Mouse (Mus musculus) liver, adult (tissue): Measurements from ENCODE around the gene Hcar2.

Experiments
- GATA4 ChIP-seq: IDR thresholded peaks from 2 replicates; pipeline ENCODE4 v1.6.1; 2014; ENCODE audit warnings: mild to moderate bottlenecking, low read length; ENCODE audit not compliant: insufficient replicate concordance

Gene Hcar2

GRCm38 (mm10) chr5:123834836-123835235, 30.5 kb downstream of the Hcar2 start:
- TF ChIP-seq GATA4 = no peak; the same call in 1 of the 2 replicates

GRCm38 (mm10) chr5:123832309-123832708, 33.0 kb downstream of the Hcar2 start:
- TF ChIP-seq GATA4 = no peak

- TF ChIP-seq GATA4 = no peak
Observed at GRCm38 (mm10) chr5:123827659-123828091, 37.6 kb downstream of the Hcar2 start.

- no peak for TF ChIP-seq GATA4
Observed at GRCm38 (mm10) chr5:123822706-123823105, 42.6 kb downstream of the Hcar2 start.

GRCm38 (mm10) chr5:123821264-123821571, 44.1 kb downstream of the Hcar2 start:
- TF ChIP-seq GATA4 = no peak

GRCm38 (mm10) chr5:123820501-123821263, 44.6 kb downstream of the Hcar2 start:
- no peak for TF ChIP-seq GATA4

GRCm38 (mm10) chr5:123818941-123819577, 46.2 kb downstream of the Hcar2 start:
- no peak for TF ChIP-seq GATA4

GRCm38 (mm10) chr5:123816891-123817290, 48.4 kb downstream of the Hcar2 start:
- TF ChIP-seq GATA4 = no peak
